Mouse (Mus musculus) thymus, adult 2 months (tissue): Measurements from ENCODE around the gene Fndc9.

Source experiments
- CTCF ChIP-seq: fragments of 200-500 bp; IDR thresholded peaks from 2 replicates; pipeline ENCODE4 v1.5.1; 2012; ENCODE audit warnings: mild to moderate bottlenecking, control low read depth, low read length, moderate library complexity, borderline replicate concordance; ENCODE audit not compliant: control insufficient read depth, poor library complexity, insufficient read depth; ENCODE audit errors: extremely low read depth
- POLR2A ChIP-seq: fragments of 200-500 bp; IDR thresholded peaks from 2 replicates; pipeline ENCODE4 v1.6.1; 2012; ENCODE audit warnings: mild to moderate bottlenecking, low read length, control low read depth, moderate library complexity; ENCODE audit not compliant: control insufficient read depth, poor library complexity, insufficient read depth; ENCODE audit errors: extremely low read depth

DNA sequence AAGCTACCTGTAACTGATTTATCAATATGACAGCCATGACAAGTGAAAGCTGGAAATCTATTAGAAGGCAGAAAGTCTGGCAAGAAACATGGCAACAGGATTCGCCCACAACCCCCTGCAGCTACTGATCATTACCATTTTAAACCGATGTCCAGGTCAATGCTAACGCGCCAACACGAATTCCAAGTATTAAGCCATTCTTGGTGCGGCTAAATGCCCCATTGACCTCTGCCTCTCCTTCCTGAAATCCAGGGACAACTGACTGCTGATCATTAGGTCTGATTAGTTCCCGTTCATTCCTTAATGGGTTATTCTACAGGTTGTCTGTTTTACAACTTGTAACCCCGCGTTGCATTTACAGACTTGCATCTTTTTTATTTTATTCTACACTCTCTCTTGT, 17.6 kb upstream of the Fndc9 start:
- TF ChIP-seq CTCF (no peak), POLR2A (no peak)
